Mouse (Mus musculus): Measurements from ENCODE around the gene Mcm2.

- TF ChIP-seq GATA1 (IDR thresholded peaks at IDR 0.05; ENCODE audit: low read length) (no peak), TAL1 (IDR thresholded peaks at IDR 0.05; ENCODE audit: low read length) (no peak)
Measured at GRCm38 (mm10) chr6:88865704-88866103, 32.9 kb downstream of the Mcm2 start.
